Mouse (Mus musculus): ENCODE measurements around the gene Atxn1. TPM values are rescaled to one million over a fixed set of nuclear protein-coding genes. Genes with fewer than 3 reads are reported as not detected.

Gene Atxn1
- total and polyA plus RNA-seq, 2 experiments from 2014 or later, result 8.6 to 44.6 TPM

DNA sequence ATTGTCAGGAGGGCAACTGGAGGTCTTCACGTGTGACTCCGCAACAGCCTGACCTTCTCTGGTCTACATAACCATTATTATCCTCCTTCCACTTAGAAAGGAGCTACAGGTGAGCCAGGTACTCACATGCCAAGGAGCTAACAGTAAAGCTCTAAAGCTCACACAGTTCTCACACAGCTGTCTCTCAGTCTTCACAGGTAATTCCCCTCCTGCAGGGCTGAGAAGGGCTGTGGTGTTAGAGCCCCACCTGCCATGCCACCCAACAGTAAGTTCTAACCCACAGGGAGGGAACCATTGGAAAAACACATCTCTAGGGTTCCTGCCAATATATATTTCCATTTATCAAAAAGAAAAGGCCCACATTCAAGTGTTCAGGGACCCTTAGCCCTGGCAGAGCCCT lies 73.7 kb downstream of the Atxn1 start:
- H3K27ac ChIP-seq, result no peak overlapping the region
- 83% methylated on average over 2 of the region's 2 CpGs for WGBS

DNA sequence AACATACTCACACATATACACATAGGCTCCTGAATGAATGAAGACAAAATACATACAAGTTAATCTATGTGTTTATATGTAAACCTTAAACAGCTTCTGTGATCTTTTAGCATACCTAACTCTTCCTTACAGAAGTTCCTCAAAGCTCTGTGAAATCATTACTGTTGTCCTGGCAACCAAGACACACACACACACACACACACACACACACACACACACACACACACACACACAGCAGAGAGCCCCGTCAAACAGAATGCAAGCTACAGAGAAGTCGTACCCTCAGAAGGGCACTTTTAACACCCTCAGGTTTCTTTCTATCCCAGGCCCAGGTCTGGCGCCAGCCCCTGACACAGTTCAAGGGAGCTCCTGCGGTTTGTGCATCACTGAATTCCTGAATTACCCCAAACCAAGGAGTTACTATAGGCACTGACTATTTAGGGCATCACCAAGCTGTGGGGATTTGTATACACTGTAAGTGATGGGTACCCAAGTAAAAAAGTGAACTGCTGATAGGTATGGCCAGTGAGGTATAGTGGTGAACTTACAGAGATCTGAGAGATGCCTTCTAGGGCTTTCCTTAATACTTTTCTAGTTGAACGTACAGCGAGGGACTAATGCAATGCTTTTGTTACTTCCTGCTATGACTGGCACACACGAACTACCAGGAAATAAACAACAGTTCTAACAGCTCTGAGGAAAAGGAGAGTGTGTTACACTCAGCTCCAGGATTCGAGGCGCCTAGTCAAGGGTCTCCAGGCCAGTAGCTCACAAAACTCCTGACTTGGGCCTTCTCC lies 75.7 kb downstream of the Atxn1 start:
- Histone ChIP-seq H3K4me3 (ENCODE audit: low read length) (no peak overlapping the region), H3K9me3 (ENCODE audit: low read length) (no peaks in the 10 kb centered on the region), H3K27ac (no peak overlapping the region), H3K4me1 (ENCODE audit: insufficient read depth, low read length) (no peaks in the 10 kb centered on the region), H3K9ac (replicated peaks; ENCODE audit: low read length) (no peak overlapping the region), H3K36me3 (ENCODE audit: insufficient read depth, low read length) (no peaks in the 10 kb centered on the region), H3K27me3 (ENCODE audit: insufficient read depth, low read length) (no peaks in the 10 kb centered on the region), H3K4me2 (ENCODE audit: low read depth, low read length) (no peak overlapping the region)
- DNase-seq (ENCODE audit: low spot score) (no peak), ATAC-seq (no peak)
- WGBS, result 67% methylated on average over 9 of the region's 9 CpGs
- TF ChIP-seq CTCF (IDR thresholded peaks at IDR 0.05; ENCODE audit: low read depth), result no peak

More for the DNA sequence above, 73.7 kb downstream of the Atxn1 start:
- no peak for TF ChIP-seq CTCF (IDR thresholded peaks at IDR 0.05; ENCODE audit: low read depth)
- DNase-seq (ENCODE audit: low spot score), result no peak
- H3K4me3 ChIP-seq (ENCODE audit: low read length), result no peak overlapping the region
- no peaks in the 10 kb centered on the region for H3K9me3 ChIP-seq (ENCODE audit: low read length)
- H3K4me1 ChIP-seq (ENCODE audit: insufficient read depth, low read length), result no peaks in the 10 kb centered on the region
- no peak overlapping the region for H3K9ac ChIP-seq (replicated peaks; ENCODE audit: low read length)
- ATAC-seq, result no peak
- no peaks in the 10 kb centered on the region for H3K36me3 ChIP-seq (ENCODE audit: insufficient read depth, low read length)
- H3K4me2 ChIP-seq (ENCODE audit: low read depth, low read length), result no peak overlapping the region
- H3K27me3 ChIP-seq (ENCODE audit: insufficient read depth, low read length), result no peaks in the 10 kb centered on the region

DNA sequence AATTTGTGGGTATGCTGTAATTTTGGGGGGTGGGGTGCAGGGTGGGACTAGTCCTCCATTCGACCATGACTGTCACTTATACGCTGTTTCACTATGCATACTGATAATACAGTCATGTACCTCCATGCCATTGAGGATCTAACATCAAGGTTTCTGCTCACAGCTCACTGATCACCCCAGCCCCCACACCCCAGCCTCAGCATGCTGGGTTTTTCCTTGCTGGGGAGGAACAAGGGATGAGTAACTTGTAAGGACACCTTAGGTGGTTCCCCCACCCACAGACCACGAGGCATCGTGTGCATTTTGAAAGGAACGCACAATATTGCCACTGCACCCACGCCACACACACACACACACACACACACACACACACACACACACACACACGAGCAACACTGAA lies 79.9 kb downstream of the Atxn1 start:
- H3K27ac ChIP-seq, result no peak overlapping the region
- no peaks in the 10 kb centered on the region for H3K36me3 ChIP-seq (ENCODE audit: insufficient read depth, low read length)
- H3K27me3 ChIP-seq (ENCODE audit: insufficient read depth, low read length), result no peaks in the 10 kb centered on the region
- DNase-seq (ENCODE audit: low spot score), result no peak
- H3K9me3 ChIP-seq (ENCODE audit: low read length), result no peaks in the 10 kb centered on the region
- H3K4me2 ChIP-seq (ENCODE audit: low read depth, low read length), result no peak overlapping the region
- TF ChIP-seq CTCF (IDR thresholded peaks at IDR 0.05; ENCODE audit: low read depth), result no peak
- 83% methylated on average over 7 of the region's 7 CpGs for WGBS
- no peak overlapping the region for H3K4me3 ChIP-seq (ENCODE audit: low read length)
- H3K4me1 ChIP-seq (ENCODE audit: insufficient read depth, low read length), result peaks cover 5% of the 10 kb centered on the region; the same call in 1 of the 2 replicates
- no peak overlapping the region for H3K9ac ChIP-seq (replicated peaks; ENCODE audit: low read length)
- ATAC-seq, result no peak

DNA sequence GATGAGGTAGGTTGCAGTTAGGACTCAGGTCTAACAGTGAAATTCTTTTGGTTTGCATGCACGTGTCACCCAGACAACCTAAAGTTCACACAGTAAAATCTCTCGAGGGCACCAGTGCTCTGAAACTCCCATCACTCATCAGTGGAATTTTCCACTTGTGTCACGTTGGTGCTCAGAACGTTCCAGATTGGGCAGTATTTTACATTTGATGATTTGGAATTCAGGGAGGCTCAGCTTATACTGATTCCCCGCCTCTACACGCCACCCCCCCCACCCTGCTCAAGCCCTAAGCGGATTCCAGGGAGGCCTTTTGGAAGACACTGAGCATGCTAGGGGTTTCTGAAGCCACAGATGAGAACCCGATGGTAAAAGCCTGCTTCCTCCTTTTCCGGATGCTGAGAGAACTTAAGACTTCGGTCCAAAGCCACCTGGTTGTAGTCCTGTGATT lies 81.0 kb downstream of the Atxn1 start:
- TF ChIP-seq CTCF (IDR thresholded peaks at IDR 0.05; ENCODE audit: low read depth), result no peak
- ATAC-seq (no peak), DNase-seq (ENCODE audit: low spot score) (no peak)
- H3K9ac ChIP-seq (replicated peaks; ENCODE audit: low read length), result no peak overlapping the region
- no peaks in the 10 kb centered on the region for H3K27me3 ChIP-seq (ENCODE audit: insufficient read depth, low read length)
- 77% methylated on average over 10 of the region's 10 CpGs for WGBS
- no peaks in the 10 kb centered on the region for H3K9me3 ChIP-seq (ENCODE audit: low read length)
- peaks cover 5% of the 10 kb centered on the region; the same call in 1 of the 2 replicates for H3K4me1 ChIP-seq (ENCODE audit: insufficient read depth, low read length)
- H3K4me2 ChIP-seq (ENCODE audit: low read depth, low read length), result no peak overlapping the region
- H3K36me3 ChIP-seq (ENCODE audit: insufficient read depth, low read length), result no peaks in the 10 kb centered on the region
- no peak overlapping the region for H3K4me3 ChIP-seq (ENCODE audit: low read length)
- no peak overlapping the region for H3K27ac ChIP-seq

DNA sequence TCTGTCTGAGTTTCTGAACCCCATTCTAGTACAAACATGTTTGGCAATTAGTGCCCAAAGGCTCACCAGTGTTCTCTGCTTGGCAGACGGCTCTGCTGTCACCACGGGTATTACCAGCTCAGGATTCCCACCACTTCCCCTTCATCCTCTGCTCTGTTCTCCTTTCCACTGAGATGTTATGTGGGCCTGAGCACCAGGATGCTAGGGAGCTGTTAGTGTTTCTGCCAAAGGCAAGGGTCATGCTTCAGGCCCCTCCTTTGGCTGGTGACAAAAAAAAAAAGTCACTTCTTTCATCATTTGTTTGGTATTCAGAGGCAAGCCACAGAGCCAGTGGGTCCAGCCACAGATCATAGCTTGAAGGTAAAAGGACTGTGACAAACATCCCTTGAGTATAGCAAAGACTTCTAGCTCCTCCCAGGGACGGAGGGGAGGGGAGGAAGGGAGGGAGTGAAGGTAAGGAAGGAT lies 81.8 kb downstream of the Atxn1 start:
- Histone ChIP-seq H3K4me2 (ENCODE audit: low read depth, low read length) (no peak overlapping the region), H3K4me1 (ENCODE audit: insufficient read depth, low read length) (peaks cover 5% of the 10 kb centered on the region; the same call in 1 of the 2 replicates), H3K4me3 (ENCODE audit: low read length) (no peak overlapping the region), H3K9me3 (ENCODE audit: low read length) (no peaks in the 10 kb centered on the region), H3K36me3 (ENCODE audit: insufficient read depth, low read length) (no peaks in the 10 kb centered on the region), H3K27me3 (ENCODE audit: insufficient read depth, low read length) (no peaks in the 10 kb centered on the region), H3K27ac (no peak overlapping the region), H3K9ac (replicated peaks; ENCODE audit: low read length) (no peak overlapping the region)
- TF ChIP-seq CTCF (IDR thresholded peaks at IDR 0.05; ENCODE audit: low read depth), result no peak
- WGBS, result 27% methylated on average over 3 of the region's 3 CpGs
- peak; percentile 66 for ATAC-seq
- DNase-seq (ENCODE audit: low spot score), result no peak

DNA sequence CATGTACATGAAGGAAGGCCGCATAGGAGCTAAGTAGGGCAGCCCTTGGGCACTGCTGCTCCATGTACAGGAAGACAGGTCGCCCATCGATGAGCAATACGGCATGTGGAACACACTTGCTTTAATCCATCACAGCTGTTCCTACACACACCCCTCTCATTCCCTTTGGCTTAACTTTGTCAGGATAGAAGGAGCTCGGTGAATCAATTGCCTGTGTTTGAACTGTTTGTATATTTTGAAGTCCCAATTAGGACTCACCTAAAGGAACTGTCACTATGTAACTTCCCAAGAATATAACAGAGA lies 84.3 kb downstream of the Atxn1 start:
- H3K27ac ChIP-seq, result no peak overlapping the region
- H3K4me1 ChIP-seq (ENCODE audit: insufficient read depth, low read length), result peaks cover 5% of the 10 kb centered on the region; the same call in 1 of the 2 replicates
- H3K4me2 ChIP-seq (ENCODE audit: low read depth, low read length), result no peak overlapping the region
- no peak overlapping the region for H3K9ac ChIP-seq (replicated peaks; ENCODE audit: low read length)
- H3K4me3 ChIP-seq (ENCODE audit: low read length), result no peak overlapping the region
- ATAC-seq (no peak), DNase-seq (ENCODE audit: low spot score) (no peak)
- no peaks in the 10 kb centered on the region for H3K27me3 ChIP-seq (ENCODE audit: insufficient read depth, low read length)
- no peak for TF ChIP-seq CTCF (IDR thresholded peaks at IDR 0.05; ENCODE audit: low read depth)
- H3K9me3 ChIP-seq (ENCODE audit: low read length), result no peaks in the 10 kb centered on the region
- 73% methylated on average over 5 of the region's 5 CpGs for WGBS
- H3K36me3 ChIP-seq (ENCODE audit: insufficient read depth, low read length), result no peaks in the 10 kb centered on the region

Data from hindbrain, postnatal 0 days (tissue).